Mouse (Mus musculus) heart, embryonic 16.5 days (tissue): ENCODE results near the gene Btn2a2. TPM values are rescaled to one million over a fixed set of nuclear protein-coding genes. Genes with fewer than 3 reads are reported as not detected.
A peak's percentile ranks its signal among the peaks of the same experiment; 100 is the strongest.

Source experiments
- ATAC-seq: fragments of 200-750 bp; cut with Nextera tagmentation; replicated peaks from 2 replicates; pipeline ENCODE4 v1.8.0; 2017; ENCODE audit warnings: moderate number of reproducible peaks; ENCODE audit not compliant: insufficient read depth, low FRiP score; ENCODE audit errors: extremely low read depth
- H3K27ac ChIP-seq: fragments of 300-500 bp; sonication (generic); 2 replicates; pipeline ENCODE4 v1.5.1; 2014; ENCODE audit warnings: mild to moderate bottlenecking, low read length, control low read depth, moderate library complexity
- H3K27me3 ChIP-seq: fragments of 300-500 bp; sonication (generic); 2 replicates; pipeline ENCODE4 v1.6.1; 2014; ENCODE audit warnings: low read length, mixed read lengths; ENCODE audit not compliant: control insufficient read depth, insufficient read depth
- H3K36me3 ChIP-seq: fragments of 300-500 bp; sonication (generic); 2 replicates; pipeline ENCODE4 v1.6.1; 2014; ENCODE audit not compliant: control insufficient read depth, insufficient read depth
- H3K4me1 ChIP-seq: fragments of 300-500 bp; sonication (generic); 2 replicates; pipeline ENCODE4 v1.6.1; 2014; ENCODE audit warnings: low read length, mixed read lengths; ENCODE audit not compliant: control insufficient read depth, insufficient read depth
- H3K4me2 ChIP-seq: fragments of 300-500 bp; sonication (generic); 2 replicates; pipeline ENCODE4 v1.6.1; 2014; ENCODE audit warnings: low read depth, mild to moderate bottlenecking, control low read depth, low read length
- H3K4me3 ChIP-seq: fragments of 300-500 bp; sonication (generic); 2 replicates; pipeline ENCODE4 v1.5.1; 2014; ENCODE audit warnings: mild to moderate bottlenecking, control low read depth, low read length
- H3K9ac ChIP-seq: fragments of 300-500 bp; sonication (generic); 2 replicates; pipeline ENCODE4 v1.6.1; 2014; ENCODE audit warnings: low read length, control low read depth
- H3K9me3 ChIP-seq: fragments of 300-500 bp; sonication (generic); replicated peaks from 2 replicates; pipeline ENCODE4 v1.6.1; 2016; ENCODE audit warnings: low read length; ENCODE audit not compliant: control insufficient read depth
- WGBS: fragments of 180-500 bp; shearing (Covaris S2); extraction: QIAGEN DNeasy Blood & Tissue Kit; methylation state at CpG from one replicate; pipeline ENCODE4 v1.1.7; 2014; 5-methylcytosine and 5-hydroxymethylcytosine counted together
- polyA plus RNA-seq: library from polyadenylated mRNA; unstranded; fragments of >200 nt; fragmentation: Nextera tagmentation; extraction: Ambion mirVana; gene quantifications from 2 replicates; pipeline ENCODE4 v1.2.1, GENCODE M21; 2015

Gene Btn2a2
- polyA plus RNA-seq, 1 experiment from 2014 or later, result 0.34 TPM

DNA sequence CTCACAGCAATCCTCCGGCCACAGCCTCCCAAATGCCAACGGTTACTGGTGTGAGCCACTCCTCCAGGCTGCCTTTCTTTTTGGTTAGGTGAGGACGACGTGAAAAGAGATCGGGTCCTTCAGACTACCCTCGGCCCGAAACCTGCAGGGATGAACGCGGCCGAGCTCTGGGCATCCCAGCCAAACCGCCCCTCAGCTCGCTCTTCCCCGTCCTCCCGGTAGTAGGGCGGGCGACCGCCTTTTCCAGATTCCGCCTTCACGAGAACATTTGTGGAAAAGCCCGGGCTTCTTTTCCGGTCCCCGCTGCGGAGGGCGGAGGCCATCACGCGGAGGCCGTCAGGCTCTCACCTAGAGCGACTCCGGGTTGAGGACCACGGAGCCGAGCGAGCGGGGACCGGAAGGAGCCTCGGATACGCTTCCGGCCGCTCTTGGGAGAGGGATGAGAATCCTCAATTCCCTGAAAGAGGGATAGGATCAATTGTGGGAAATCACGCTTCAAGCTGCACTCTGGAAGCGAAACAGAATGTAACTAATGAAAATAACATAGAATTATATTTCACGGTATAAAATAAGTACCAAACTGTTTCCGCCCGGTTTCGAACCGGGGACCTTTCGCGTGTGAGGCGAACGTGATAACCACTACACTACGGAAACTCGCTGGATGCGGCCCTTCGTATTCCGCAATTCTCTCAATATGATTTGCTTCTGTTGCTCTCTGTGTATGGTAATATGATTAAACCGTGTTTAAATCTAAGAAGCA is 42.9 kb downstream of the Btn2a2 start:
- peak overlapping the region; percentile 64 for H3K4me2 ChIP-seq
- no peaks in the 10 kb centered on the region for H3K27me3 ChIP-seq
- no peaks in the 10 kb centered on the region for H3K9me3 ChIP-seq
- H3K4me3 ChIP-seq, result peak overlapping the region; percentile 62
- under 1% methylated on average over 55 of the region's 55 CpGs for WGBS
- no peaks in the 10 kb centered on the region for H3K36me3 ChIP-seq
- H3K9ac ChIP-seq, result peak overlapping the region; percentile 85
- peak; percentile 88 for ATAC-seq
- peak overlapping the region; percentile 93 for H3K27ac ChIP-seq
- peaks cover 9% of the 10 kb centered on the region for H3K4me1 ChIP-seq

DNA sequence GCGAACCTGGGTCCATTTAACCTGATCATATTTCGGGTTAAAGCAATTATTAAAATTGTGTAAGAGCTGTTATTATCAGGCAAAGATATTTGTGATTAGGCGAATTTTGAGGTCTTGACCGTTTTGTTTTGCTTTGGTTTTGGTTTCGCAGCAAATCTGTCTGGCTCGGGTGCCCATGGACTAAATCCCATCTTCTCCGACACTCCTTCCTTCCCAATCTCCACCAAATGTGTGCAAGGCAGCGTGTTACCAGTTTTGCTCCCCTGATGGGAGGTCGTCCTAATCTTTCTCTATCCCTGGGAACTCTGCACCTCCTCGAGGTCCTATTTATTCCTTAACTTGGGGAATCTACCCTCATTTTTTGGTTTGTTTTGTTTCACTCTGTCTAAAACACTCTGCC is 43.5 kb downstream of the Btn2a2 start:
- Histone ChIP-seq H3K9ac (peak overlapping the region; percentile 85), H3K4me2 (peak overlapping the region; percentile 64), H3K4me1 (peaks cover 9% of the 10 kb centered on the region), H3K36me3 (no peaks in the 10 kb centered on the region), H3K27me3 (no peaks in the 10 kb centered on the region), H3K9me3 (no peaks in the 10 kb centered on the region), H3K4me3 (peak overlapping the region; percentile 62), H3K27ac (peak overlapping the region; percentile 93)
- ATAC-seq, result no peak
- 6% methylated on average over 10 of the region's 10 CpGs for WGBS

DNA sequence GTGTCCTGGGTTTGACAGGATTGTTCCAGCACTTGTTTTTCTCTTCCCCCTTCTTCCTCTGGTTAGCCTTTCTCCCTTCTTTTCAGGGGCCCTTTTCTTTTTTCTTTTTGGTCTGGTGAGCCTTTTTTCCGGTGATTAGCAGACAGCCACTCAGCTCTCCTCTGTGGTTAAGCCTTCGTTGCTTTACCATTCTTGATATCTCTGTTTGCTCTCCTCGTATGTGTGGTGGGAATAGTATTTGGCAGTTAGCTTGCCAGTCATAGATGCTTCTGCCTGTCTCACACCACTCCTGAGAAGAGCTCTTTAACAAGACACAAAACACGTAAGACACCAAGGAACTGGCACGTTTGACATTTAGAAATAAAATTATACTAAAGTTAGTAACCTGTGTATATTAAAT is 44.2 kb downstream of the Btn2a2 start:
- Histone ChIP-seq H3K9me3 (no peaks in the 10 kb centered on the region), H3K4me2 (peak overlapping the region; percentile 64), H3K27ac (no peak overlapping the region; the same call in 1 of the 2 replicates), H3K4me1 (peaks cover 9% of the 10 kb centered on the region), H3K36me3 (no peaks in the 10 kb centered on the region), H3K27me3 (no peaks in the 10 kb centered on the region), H3K9ac (peak overlapping the region; percentile 85), H3K4me3 (no peak overlapping the region)
- 55% methylated on average over 5 of the region's 5 CpGs for WGBS
- ATAC-seq, result no peak

DNA sequence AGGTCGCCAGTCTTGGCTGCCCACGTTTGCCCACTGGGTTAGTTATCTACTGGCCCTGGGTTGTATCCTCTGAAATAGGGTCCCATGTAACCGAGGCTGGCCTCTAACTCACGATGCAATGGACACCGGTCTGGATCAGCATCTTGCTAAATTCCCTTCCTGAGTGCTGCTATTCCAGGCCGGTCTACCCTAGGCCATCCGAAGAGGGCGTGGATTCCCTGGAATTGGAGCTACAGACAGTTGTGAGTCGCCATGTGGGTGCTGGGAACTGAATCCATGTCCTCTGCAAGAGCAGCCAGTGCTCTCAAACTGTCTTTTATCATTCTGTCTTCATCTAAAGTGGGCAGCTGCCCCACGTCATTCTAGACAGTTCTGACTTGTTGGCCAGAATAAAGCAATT is 48.8 kb downstream of the Btn2a2 start:
- WGBS, result 62% methylated on average over 10 of the region's 10 CpGs
- no peaks in the 10 kb centered on the region for H3K36me3 ChIP-seq
- no peak overlapping the region for H3K4me2 ChIP-seq
- no peak overlapping the region for H3K9ac ChIP-seq
- H3K4me1 ChIP-seq, result peaks cover 16% of the 10 kb centered on the region
- no peak overlapping the region for H3K4me3 ChIP-seq
- H3K9me3 ChIP-seq, result no peaks in the 10 kb centered on the region
- no peak for ATAC-seq
- no peak overlapping the region for H3K27ac ChIP-seq
- H3K27me3 ChIP-seq, result no peaks in the 10 kb centered on the region

DNA sequence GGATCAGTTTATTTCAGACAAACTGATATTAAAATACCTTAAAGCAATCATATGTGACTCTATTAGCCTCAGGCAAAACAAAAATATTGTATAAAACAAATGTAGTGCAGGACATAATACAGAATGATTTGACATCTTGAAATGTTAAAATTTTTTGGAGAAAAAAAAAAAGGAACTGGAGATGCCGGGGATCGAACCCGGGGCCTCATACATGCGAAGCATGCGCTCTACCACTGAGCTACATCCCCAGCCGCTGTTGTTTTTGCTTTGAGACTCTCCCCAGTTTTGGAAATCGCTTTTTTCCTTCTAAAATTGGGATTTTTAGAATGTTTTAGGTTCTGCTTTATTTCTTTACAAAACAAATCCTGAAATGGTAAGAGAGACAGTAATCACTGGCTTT is 50.1 kb downstream of the Btn2a2 start:
- peak overlapping the region; percentile 78 for H3K4me2 ChIP-seq
- ATAC-seq, result peak; percentile 52
- WGBS, result under 1% methylated on average over 7 of the region's 7 CpGs
- H3K4me3 ChIP-seq, result peak overlapping the region; percentile 77
- H3K27ac ChIP-seq, result no peak overlapping the region; the same call in 1 of the 2 replicates
- H3K4me1 ChIP-seq, result peaks cover 14% of the 10 kb centered on the region
- peak overlapping the region; percentile 60; the same call in 1 of the 2 replicates for H3K9ac ChIP-seq
- H3K9me3 ChIP-seq, result no peaks in the 10 kb centered on the region
- H3K27me3 ChIP-seq, result no peaks in the 10 kb centered on the region
- H3K36me3 ChIP-seq, result no peaks in the 10 kb centered on the region

DNA sequence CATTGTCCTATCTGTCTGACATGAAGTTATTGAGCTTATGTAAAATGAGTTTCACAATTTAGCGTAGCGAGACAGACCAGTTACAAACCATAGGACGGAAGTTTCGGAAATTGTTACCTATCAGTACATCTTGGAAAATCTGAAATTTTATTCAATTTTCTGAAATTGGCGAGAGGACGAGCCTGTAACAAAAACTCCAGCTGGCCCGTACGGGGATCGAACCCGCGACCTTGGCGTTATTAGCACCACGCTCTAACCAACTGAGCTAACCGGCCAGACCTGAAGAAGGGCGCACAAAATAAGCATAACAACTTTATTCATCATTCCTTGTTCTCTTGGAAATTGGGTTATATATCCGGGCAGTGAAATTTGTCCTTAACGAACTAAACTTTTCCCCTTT is 50.7 kb downstream of the Btn2a2 start:
- H3K4me1 ChIP-seq, result peaks cover 17% of the 10 kb centered on the region
- no peaks in the 10 kb centered on the region for H3K9me3 ChIP-seq
- peak overlapping the region; percentile 56 for H3K27ac ChIP-seq
- no peaks in the 10 kb centered on the region for H3K27me3 ChIP-seq
- H3K4me2 ChIP-seq, result peak overlapping the region; percentile 78
- peak overlapping the region; percentile 71 for H3K9ac ChIP-seq
- 0% methylated on average over 17 of the region's 17 CpGs for WGBS
- no peaks in the 10 kb centered on the region for H3K36me3 ChIP-seq
- ATAC-seq, result peak; percentile 78
- H3K4me3 ChIP-seq, result peak overlapping the region; percentile 77

DNA sequence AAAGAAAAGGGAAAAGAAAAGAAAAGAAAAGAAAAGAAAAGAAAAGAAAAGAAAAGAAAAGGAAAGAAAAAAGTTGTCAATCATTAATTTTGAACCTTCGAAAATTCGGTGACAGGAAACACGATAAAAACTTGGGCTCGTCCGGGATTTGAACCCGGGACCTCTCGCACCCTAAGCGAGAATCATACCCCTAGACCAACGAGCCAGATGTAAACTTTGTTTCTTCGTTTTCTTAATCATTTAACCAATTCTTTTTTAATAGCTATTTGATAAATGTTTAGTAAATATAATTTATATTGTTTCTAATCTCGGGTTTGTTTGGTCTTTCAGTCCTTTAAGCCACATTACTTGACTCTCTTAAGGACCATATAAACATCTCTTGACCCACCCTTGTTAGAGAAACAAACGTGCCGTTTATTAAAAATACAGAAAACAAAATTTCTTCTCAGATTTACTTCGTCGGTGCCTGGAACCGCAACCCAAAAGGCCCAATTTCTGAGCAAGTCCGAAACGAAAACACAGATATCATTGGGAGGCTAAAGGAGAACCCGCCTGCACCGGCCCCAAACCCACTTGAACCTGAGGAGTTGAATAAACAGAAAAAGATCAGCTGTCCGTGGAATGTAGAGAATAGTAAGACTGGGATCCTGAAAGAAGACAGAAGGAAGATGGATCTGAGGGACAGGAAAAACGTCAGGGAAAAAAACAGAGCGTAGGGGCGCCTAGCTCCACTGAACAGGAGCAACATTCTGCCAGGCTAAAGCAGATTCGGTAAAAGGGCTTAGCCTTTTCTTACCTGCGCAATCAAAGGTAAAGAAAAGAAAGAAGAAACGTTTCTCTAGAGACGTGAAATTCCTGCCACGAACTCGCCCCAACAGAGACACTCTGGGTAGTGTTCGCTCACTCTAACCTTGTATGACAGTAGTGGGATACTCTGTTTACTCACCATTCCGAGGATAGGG is 51.5 kb downstream of the Btn2a2 start:
- no peaks in the 10 kb centered on the region for H3K27me3 ChIP-seq
- H3K4me1 ChIP-seq, result peaks cover 15% of the 10 kb centered on the region
- H3K9ac ChIP-seq, result peak overlapping the region; percentile 71
- H3K4me2 ChIP-seq, result peak overlapping the region; percentile 78
- under 1% methylated on average over 32 of the region's 32 CpGs for WGBS
- H3K36me3 ChIP-seq, result no peaks in the 10 kb centered on the region
- no peaks in the 10 kb centered on the region for H3K9me3 ChIP-seq
- peak overlapping the region; percentile 77 for H3K4me3 ChIP-seq
- H3K27ac ChIP-seq, result peak overlapping the region; percentile 56
- no peak for ATAC-seq

DNA sequence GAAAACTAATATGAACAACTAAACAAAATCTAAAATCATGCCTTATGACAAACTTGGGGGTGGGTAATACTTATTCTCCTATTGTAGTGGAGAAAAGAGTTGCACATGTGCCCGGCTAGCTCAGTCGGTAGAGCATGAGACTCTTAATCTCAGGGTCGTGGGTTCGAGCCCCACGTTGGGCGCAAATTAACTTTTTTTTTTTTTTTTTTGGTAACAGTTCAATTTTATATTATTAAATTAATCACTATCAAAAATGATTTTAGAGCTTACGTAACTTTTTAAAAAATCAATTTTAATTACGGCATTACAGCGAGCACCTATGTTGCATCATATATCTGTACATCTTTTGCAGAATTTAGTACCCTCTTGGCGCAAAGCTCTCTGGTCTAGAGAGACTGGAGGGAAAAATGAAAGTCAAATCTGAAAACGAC is 52.4 kb downstream of the Btn2a2 start:
- Histone ChIP-seq H3K4me3 (peak overlapping the region; percentile 66), H3K9me3 (no peaks in the 10 kb centered on the region), H3K27ac (no peak overlapping the region), H3K9ac (no peak overlapping the region), H3K4me2 (peak overlapping the region; percentile 80), H3K27me3 (no peaks in the 10 kb centered on the region), H3K36me3 (no peaks in the 10 kb centered on the region), H3K4me1 (peaks cover 15% of the 10 kb centered on the region)
- no peak for ATAC-seq
- WGBS, result 1% methylated on average over 11 of the region's 11 CpGs
